Mouse (Mus musculus): ENCODE data around the gene Atp6v0a4. TPM values are rescaled to one million over a fixed set of nuclear protein-coding genes. Genes with fewer than 3 reads are reported as not detected.

Atp6v0a4 gene
- polyA plus RNA-seq (2012) = 0.04 TPM in 1 of 2 replicates, not detected in the other

DNA sequence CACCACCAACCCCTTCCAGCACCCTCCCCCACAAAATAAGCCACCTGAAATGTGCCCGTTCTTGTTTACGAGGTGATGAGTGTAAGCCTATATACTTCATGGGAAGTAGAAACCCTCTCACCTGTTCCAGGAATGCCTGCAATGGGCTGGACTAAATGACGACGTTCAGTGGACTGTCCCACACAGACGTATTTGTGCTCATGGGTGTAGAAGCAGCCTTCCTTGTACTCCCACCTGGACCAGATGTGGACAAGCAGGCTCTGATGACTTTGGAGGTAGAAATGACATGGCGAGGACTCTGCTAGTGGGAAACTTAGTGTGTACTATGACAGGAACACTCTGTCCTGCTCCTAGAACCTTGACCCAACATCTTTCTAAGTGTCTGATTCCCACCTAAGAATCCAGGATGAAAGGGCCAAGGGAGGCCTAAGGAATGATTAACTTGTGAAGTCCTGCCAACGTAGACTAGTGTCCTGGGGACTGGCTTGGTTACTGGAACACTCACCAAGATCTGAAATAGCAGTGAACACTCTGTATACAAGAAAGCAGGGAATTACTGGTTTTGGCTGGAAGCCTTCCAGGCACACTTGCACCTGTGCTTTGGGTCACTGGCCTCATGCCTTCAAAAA, at the start of gene Atp6v0a4:
Gene Atp6v0a4 (minus strand): TSS at position 380 of the 629 bp plus-strand sequence.

DNA sequence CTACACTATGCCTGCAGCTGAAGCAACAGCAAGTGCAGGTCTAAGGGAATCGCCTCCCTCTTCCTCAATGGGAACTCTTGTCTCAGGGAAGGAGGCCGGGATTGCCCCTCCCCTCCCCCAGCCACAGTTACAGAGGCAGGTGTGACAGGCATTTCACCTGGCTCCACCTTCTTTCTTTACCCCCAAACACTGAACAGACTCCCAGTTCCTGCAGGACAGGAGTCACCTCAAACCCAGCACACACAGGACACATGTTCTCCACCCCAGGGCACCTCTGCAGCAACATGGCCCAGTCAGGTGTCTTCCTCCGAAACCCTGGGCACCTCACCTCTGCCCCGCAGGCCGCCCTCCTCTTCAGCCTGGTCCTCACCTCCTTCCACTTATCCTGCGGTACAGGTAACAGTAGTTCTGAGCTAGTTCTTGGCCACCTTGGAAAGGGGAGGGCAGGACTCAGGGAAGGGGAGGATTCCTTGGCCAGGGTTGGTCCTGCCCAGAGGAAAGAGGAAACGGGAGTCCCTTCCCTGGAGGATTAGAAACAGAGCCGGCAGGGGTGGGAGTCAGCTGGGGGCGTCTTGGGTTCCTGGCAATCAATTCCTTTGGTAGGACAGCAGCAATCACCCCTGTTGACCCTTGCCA, 15.1 kb downstream of the Atp6v0a4 start, which contains the start of gene Tmem213:
Gene Tmem213 (plus strand): TSS at position 96 of the 636 bp plus-strand sequence.

DNA sequence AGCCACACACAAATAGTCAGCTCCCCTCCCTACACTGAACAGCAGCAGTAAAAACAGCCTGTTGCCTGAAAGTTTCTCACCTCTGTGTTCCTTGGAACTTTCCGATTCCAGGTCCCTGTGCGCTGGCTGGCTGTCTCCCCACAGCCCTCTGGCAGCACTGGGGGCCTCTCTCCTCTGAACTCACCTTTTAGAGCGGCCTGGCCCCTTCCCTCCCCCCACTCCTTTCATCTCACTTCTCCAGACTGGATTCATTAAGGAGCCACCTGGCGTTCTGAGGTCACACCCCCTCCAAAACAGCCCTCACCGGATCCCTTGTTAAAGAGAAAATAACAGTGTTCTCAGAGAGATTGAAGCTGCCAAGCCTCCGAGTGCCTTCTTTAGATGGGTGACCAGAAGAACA, 77.5 kb downstream of the Atp6v0a4 start, which contains the start of gene Svopl:
Gene Svopl (minus strand): TSS at position 159 of the 400 bp plus-strand sequence.

Other genes starting within 250 kb of the Atp6v0a4 start
- not detected in 2 replicates for gene Svopl, start 77.6 kb downstream of the Atp6v0a4 start, polyA plus RNA-seq (2012)
- not detected in 2 replicates for gene Tmem213, start 15.3 kb downstream of the Atp6v0a4 start, polyA plus RNA-seq (2012)
- 1.3 and 2.6 TPM in 2 replicates for gene D630045J12Rik, start 129.4 kb upstream of the Atp6v0a4 start, polyA plus RNA-seq (2012)
- 1.6 and 1.9 TPM in 2 replicates for gene Zc3hav1l, start 174.7 kb upstream of the Atp6v0a4 start, polyA plus RNA-seq (2012)
- gene Zc3hav1, start 230.0 kb upstream of the Atp6v0a4 start, polyA plus RNA-seq (2012) = 27.8 and 30.1 TPM in 2 replicates